Mouse (Mus musculus): ENCODE results near the gene Rragc.

Gene Rragc

DNA sequence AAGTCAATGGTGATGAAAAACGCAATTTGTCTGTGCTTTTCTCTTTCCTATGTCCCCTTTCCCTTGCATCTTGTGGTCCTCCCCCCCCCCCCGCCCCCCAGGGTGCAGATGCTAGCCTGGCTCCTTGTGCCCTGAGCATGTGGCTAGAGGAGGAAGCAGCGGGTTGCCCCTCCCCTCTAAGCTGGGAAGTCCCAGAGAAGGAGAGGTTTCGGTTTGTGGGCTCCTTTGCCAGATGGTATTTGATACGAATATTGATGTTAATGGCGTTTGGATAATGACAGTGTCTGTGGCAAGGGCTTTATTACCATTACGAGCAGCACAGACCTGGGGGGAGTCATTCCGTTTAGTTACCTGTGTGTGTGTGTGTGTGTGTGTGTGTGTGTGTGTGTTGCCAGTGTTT lies 34.8 kb downstream of the Rragc start:
- DNase-seq (ENCODE audit: low read depth, low spot score) = no peak

- peak; percentile 25 for DNase-seq (ENCODE audit: low read depth, low spot score)
These were observed 39.7 kb downstream of the Rragc start for GRCm38 (mm10) chr4:123956703-123957491.

DNA sequence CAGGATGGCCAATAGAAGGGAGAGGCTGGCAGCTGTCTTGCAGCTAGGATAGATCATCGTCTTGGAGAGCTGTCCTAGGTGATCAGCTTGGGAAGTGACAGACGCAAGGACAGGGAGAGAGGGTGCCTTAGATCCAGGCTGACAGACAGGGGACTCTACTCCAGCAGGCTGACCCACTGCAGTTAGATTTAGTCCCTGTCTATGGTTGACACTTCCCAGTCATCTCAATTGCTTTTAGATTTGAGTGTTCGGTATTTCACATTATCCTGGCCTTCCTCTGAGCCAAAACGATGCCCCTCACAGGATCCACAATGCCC lies 40.2 kb downstream of the Rragc start:
- no peak for DNase-seq (ENCODE audit: low read depth, low spot score)

- no peak for DNase-seq (ENCODE audit: low read depth, low spot score)
These were observed 40.6 kb downstream of the Rragc start for GRCm38 (mm10) chr4:123957891-123958290.

DNA sequence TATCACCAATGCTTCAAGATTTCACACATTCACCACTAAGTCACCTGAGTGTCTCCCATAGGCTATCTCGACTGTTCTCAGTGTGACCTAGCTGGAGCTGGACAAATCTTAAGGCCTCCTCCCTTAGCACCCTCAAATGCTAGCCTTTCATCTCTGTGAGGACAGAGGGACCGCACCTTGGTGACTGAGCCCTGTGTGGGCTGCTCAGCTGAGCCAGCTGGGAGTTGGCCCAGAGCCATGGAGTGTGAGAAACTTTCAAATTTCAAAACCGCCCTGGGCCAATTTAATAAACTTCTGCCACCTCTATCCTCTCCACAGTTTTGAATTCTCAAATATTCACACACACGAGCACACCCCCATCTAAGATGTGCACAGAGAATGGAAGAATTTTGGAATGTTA lies 43.7 kb downstream of the Rragc start:
- DNase-seq (ENCODE audit: low read depth, low spot score) = no peak

GRCm38 (mm10) chr4:123962721-123963120 lies 45.5 kb downstream of the Rragc start:
- DNase-seq (ENCODE audit: low read depth, low spot score) = no peak

- DNase-seq (ENCODE audit: low read depth, low spot score) = no peak
These were observed 51.5 kb downstream of the Rragc start for GRCm38 (mm10) chr4:123968663-123969321.

DNA sequence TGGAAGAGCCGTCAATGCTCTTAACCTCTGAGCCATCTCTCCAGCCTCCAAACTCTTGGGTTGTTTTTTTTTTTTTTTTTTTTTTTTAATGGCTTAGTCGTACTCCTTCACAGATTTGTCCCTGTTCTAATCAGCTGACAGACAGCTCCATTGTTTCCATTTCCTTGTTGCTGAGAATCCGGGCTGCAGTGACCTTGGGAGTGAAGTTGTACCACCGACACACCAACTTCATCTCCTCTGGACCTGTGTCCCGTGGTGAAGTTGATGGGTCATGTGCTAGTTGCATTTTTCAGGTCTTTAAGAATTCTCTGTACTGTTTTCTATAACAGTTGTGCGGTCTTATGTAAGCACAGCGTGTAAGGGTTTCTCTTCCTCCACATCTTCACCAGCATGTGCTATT lies 52.2 kb downstream of the Rragc start:
- no peak for DNase-seq (ENCODE audit: low read depth, low spot score)

GRCm38 (mm10) chr4:123971059-123971458 lies 53.8 kb downstream of the Rragc start:
- no peak for DNase-seq (ENCODE audit: low read depth, low spot score)

DNA sequence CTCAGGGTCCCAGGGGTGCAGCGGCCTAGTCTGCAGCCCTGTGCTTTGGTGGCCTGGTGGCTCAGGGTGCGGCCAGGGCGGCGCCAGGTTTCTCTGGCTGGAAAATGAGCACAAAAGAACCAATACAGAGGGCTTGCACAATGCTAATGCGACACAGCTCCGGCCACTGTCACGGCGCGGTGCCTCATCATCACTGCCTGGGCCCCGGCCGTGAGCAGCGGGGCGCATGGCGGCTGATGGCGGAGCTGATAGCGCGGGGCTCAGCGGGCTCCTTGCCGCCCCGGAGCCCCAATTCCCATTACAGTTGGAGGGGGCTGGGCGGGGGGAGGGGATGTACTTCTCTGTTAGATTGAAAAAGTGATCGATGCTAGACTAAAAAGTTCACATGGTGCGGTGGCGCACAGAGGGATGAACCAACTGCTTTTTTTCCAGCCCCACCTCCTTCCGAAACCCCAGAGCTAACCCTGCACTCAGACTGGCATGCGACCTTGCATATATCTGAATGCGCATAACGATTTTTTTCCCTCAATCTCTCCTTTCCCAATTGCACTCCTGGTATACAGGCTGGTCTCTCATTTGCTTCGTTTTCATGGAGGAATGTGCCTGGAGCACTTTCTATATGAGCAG lies 55.3 kb downstream of the Rragc start:
- no peak for DNase-seq (ENCODE audit: low read depth, low spot score)

GRCm38 (mm10) chr4:123982105-123982504 lies 64.9 kb downstream of the Rragc start:
- no peak for DNase-seq (ENCODE audit: low read depth, low spot score)

Data from retina, adult 2 months (tissue).